Mouse (Mus musculus) layer of hippocampus, postnatal 36 days (tissue): ENCODE data around the gene Zswim2. TPM values are rescaled to one million over a fixed set of nuclear protein-coding genes. Genes with fewer than 3 reads are reported as not detected.
"Not testable (repeated sequence)": the region's sequence is repeated elsewhere in the genome, so short reads cannot be mapped to it uniquely, and the experiment has no call there.

Experiments used
- DNase-seq, 2 experiments: peaks; one replicate each; pipeline ENCODE4 v3.0.0; 2022
- total RNA-seq, 2 experiments: library from RNA; stranded (reverse); gene quantifications; 2 replicates each; pipeline ENCODE4 v1.2.3; 2021

The Zswim2 gene
- total RNA-seq = under 1 TPM in 1 of 2 experiments, not detected in 1; 0.27 TPM

- peak; percentile 82 to 89 for DNase-seq
These were observed at the start of gene Zswim2 for GRCm38 (mm10) chr2:83940931-83941361. TSS of gene Zswim2 (minus strand) at chr2:83941228.

DNA sequence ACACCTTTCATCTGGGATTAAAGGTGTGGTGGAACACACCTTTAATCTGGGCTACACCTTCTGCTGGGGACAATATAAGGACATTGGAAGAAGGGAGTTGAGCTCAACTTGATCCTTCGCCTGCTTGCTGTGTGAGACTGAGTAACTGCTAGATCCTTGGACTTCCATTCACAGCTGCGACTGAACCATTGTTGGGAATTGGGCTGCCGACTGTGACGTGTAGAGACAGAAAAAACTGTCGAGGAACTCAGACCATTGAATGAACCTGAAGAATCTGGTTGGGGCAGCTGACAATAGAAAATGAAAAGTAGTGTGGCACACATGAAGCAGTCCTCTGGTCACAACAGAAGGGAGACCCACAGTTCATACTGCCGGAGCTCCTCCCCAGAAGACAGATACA lies 49.2 kb upstream of the Zswim2 start, which contains the start of gene Gm13691:
Gene Gm13691 (plus strand): TSS at position 301 of the 400 bp plus-strand sequence.
- not testable (repeated sequence) for DNase-seq

DNA sequence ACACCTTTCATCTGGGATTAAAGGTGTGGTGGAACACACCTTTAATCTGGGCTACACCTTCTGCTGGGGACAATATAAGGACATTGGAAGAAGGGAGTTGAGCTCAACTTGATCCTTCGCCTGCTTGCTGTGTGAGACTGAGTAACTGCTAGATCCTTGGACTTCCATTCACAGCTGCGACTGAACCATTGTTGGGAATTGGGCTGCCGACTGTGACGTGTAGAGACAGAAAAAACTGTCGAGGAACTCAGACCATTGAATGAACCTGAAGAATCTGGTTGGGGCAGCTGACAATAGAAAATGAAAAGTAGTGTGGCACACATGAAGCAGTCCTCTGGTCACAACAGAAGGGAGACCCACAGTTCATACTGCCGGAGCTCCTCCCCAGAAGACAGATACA lies 43.4 kb upstream of the Zswim2 start, which contains the start of gene Gm13697:
Gene Gm13697 (plus strand): TSS at position 301 of the 400 bp plus-strand sequence.
- not testable (repeated sequence) for DNase-seq

- not testable (repeated sequence) for DNase-seq
These were observed 37.6 kb upstream of the Zswim2 start, which contains the start of gene Gm13694 for GRCm38 (mm10) chr2:83978633-83979032. TSS of gene Gm13694 (plus strand) at chr2:83978933.

DNA sequence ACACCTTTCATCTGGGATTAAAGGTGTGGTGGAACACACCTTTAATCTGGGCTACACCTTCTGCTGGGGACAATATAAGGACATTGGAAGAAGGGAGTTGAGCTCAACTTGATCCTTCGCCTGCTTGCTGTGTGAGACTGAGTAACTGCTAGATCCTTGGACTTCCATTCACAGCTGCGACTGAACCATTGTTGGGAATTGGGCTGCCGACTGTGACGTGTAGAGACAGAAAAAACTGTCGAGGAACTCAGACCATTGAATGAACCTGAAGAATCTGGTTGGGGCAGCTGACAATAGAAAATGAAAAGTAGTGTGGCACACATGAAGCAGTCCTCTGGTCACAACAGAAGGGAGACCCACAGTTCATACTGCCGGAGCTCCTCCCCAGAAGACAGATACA lies 31.8 kb upstream of the Zswim2 start, which contains the start of gene Gm13696:
Gene Gm13696 (plus strand): TSS at position 301 of the 400 bp plus-strand sequence.
- DNase-seq = not testable (repeated sequence)

GRCm38 (mm10) chr2:83967013-83967412 lies 26.0 kb upstream of the Zswim2 start, which contains the start of gene Gm13695:
TSS of gene Gm13695 (plus strand) at chr2:83967313.
- DNase-seq = not testable (repeated sequence)

- not testable (repeated sequence) for DNase-seq
These were observed 20.2 kb upstream of the Zswim2 start, which contains the start of gene Gm13693 for GRCm38 (mm10) chr2:83961203-83961602. TSS of gene Gm13693 (plus strand) at chr2:83961503.

GRCm38 (mm10) chr2:83955393-83955792 lies 14.4 kb upstream of the Zswim2 start, which contains the start of gene Gm13698:
TSS of gene Gm13698 (plus strand) at chr2:83955693.
- DNase-seq = not testable (repeated sequence)

GRCm38 (mm10) chr2:83941792-83942191 lies 764 bp upstream of the Zswim2 start:
- no peak for DNase-seq

GRCm38 (mm10) chr2:83941378-83941777 lies 350 bp upstream of the Zswim2 start:
- no peak for DNase-seq

DNA sequence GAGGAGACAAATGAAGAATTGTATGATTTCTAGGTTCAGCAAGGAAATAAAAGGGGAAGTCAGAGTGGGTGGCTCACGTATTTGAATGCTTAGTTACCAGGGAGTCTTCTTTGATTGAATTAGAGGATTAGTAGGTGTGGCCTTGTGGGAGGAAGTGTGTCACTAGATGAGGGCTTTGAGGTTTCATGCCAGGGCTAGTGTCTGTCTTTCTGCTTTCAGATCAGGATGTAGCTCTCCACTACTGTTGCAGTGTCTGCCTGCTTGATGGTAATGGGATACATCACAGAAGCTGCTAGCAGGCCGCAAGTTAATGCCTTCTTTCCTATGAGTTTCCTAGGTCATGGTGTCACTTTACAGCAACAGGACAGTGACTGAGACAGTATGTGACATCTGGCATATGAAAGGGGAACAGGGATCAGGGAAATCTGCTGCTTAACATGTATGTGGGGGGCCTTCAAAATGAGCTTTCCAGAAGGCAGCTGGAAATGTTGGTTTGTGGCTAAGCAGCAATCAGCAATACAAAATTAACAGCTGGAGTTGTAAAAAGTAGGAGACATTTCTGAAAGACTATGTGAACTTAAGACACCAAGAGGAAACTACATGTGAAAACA lies 11.4 kb downstream of the Zswim2 start:
- no peak for DNase-seq

GRCm38 (mm10) chr2:83901896-83902540 lies 39.0 kb downstream of the Zswim2 start:
- DNase-seq = no peak

DNA sequence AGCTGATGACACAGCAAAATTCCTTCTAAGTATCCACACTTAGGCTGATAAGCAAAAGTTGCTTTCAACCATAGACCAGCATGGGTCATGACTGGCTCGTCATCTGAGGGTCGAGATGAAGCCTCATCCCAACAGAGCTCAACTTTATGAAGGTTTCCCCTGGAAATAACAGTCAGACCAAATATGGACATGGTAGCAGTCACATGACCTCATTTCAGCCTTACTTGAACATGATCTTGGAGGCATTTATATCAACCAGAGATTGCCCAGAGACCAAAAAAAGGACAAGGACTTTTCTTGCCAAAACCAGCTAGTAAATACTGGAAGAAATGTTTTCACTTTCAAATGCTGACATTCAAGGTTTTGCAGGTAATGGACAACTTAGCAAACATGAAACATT lies 47.3 kb downstream of the Zswim2 start:
- DNase-seq = no peak

GRCm38 (mm10) chr2:83883850-83884420 lies 57.1 kb downstream of the Zswim2 start:
- no peak for DNase-seq

Other genes starting within 250 kb of the Zswim2 start
- gene Itgav, start 216.8 kb downstream of the Zswim2 start, total RNA-seq = 10 to 100 TPM; 58.6 to 60.5 TPM
- 100 to 1,000 TPM; 191 to 210 TPM for gene Fam171b, start 128.6 kb downstream of the Zswim2 start, total RNA-seq
- gene Gm13698, start 14.5 kb upstream of the Zswim2 start, total RNA-seq = 1 to 10 TPM; 1.7 TPM
- gene Gm13693, start 20.3 kb upstream of the Zswim2 start, total RNA-seq = 1 to 10 TPM; 1.7 TPM
- gene Gm13695, start 26.1 kb upstream of the Zswim2 start, total RNA-seq = 1 to 10 TPM in 1 of 2 experiments, not detected in 1; 1.7 TPM
- 1 to 10 TPM; 1.7 TPM for gene Gm13696, start 31.9 kb upstream of the Zswim2 start, total RNA-seq
- 1 to 10 TPM; 1.7 TPM for gene Gm13694, start 37.7 kb upstream of the Zswim2 start, total RNA-seq
- gene Gm13697, start 43.5 kb upstream of the Zswim2 start, total RNA-seq = 1 to 10 TPM; 1.7 TPM
- gene Gm13691, start 49.3 kb upstream of the Zswim2 start, total RNA-seq = 1 to 10 TPM; 1.7 TPM